ENCODE assay signal across 21 mouse cellular contexts in genomic region chr4:82218616-82219015, GRCm38 (mm10).
DNase-seq lines count a peak whose midpoint lies in the region; TF ChIP-seq lines count a peak whose summit lies in the region.
"Had no signal": no experiment of that assay in that cellular context is flagged by ENCODE, and none has a peak within 500 bp of the region (broad histone marks: within the 10 kb centered on the region; RNA-seq: fewer than 3 reads in every experiment).

No protein-coding gene starts in this region.

- no peak for TF ChIP-seq EP300 in heart, adult 2 months (IDR thresholded peaks at IDR 0.05; ENCODE audit: insufficient read depth, low read depth, low read length)

- 86% methylated on average over 6 of the region's 6 CpGs for whole genome bisulfite sequencing in heart, adult 2 months

- H3K79me2 ChIP-seq in heart, adult 2 months (replicated peaks; ENCODE audit: control insufficient read depth, insufficient read depth, low read length): no peaks in the 10 kb centered on the region
- no peaks in the 10 kb centered on the region for H3K79me2 ChIP-seq in myocyte (ENCODE audit: control insufficient read depth, insufficient read depth)

- no peak for TF ChIP-seq POLR2A in heart, adult 2 months (IDR thresholded peaks at IDR 0.05; ENCODE audit: insufficient read depth, low read depth, low read length)
- no peak for TF ChIP-seq POLR2A in myocyte (IDR thresholded peaks at IDR 0.05; ENCODE audit: insufficient read length, low read depth)

- TF ChIP-seq CTCF in heart, adult 2 months (IDR thresholded peaks at IDR 0.05): no peak

- H3K4me1 ChIP-seq in heart, adult 2 months (ENCODE audit: control insufficient read depth, insufficient read depth, low read length): no peaks in the 10 kb centered on the region

- H3K36me3 ChIP-seq in heart, adult 2 months (ENCODE audit: control insufficient read depth, insufficient read depth, low read length): no peaks in the 10 kb centered on the region
- H3K36me3 ChIP-seq in myocyte (ENCODE audit: control insufficient read depth, insufficient read depth): no peaks in the 10 kb centered on the region
- H3K36me3 ChIP-seq: embryonic facial prominence, embryonic 13.5 days; forebrain, embryonic 15.5 days; G1E had no signal

- H3K4me2 ChIP-seq in myocyte (ENCODE audit: low read depth): peak overlapping the region; percentile 24
- H3K4me2 ChIP-seq: embryonic facial prominence, embryonic 13.5 days; forebrain, embryonic 13.5 days; forebrain, embryonic 15.5 days had no signal

- no peak overlapping the region for H3K9ac ChIP-seq in heart, adult 2 months (ENCODE audit: low read depth, low read length)
- H3K9ac ChIP-seq: embryonic facial prominence, embryonic 13.5 days; forebrain, embryonic 13.5 days; forebrain, embryonic 15.5 days; forebrain, postnatal 0 days had no signal

- H3K27me3 ChIP-seq in heart, adult 2 months (ENCODE audit: control insufficient read depth, insufficient read depth, low read length): no peaks in the 10 kb centered on the region
- H3K27me3 ChIP-seq in myocyte (ENCODE audit: control insufficient read depth, insufficient read depth, insufficient read length): no peaks in the 10 kb centered on the region
- H3K27me3 ChIP-seq: CH12.LX; embryonic facial prominence, embryonic 13.5 days; forebrain, embryonic 13.5 days; forebrain, embryonic 15.5 days; Patski had no signal

- no peak overlapping the region for H3K27ac ChIP-seq in heart, adult 2 months
- H3K27ac ChIP-seq: forebrain, embryonic 13.5 days; forebrain, embryonic 15.5 days had no signal

- H3ac ChIP-seq in myocyte (ENCODE audit: control insufficient read depth, insufficient read length): no peak overlapping the region

- peak; percentile 26 for DNase-seq in embryo, embryonic 10 days (ENCODE audit: low spot score)
- no peak for DNase-seq in embryo, embryonic 11 days
- peak; percentile 12 for DNase-seq in heart, adult 11 months
- no peak for DNase-seq in heart, adult 2 months
- no peak for DNase-seq in left cerebral cortex, adult 18-20 months (ENCODE audit: low spot score in 2 of 2)
- DNase-seq: adrenal gland, adult 8-10 months; adrenal gland, postnatal 14 days; adrenal gland, postnatal 36 days; cerebellum, adult 11-12 months; cerebellum, adult 2 months; cerebellum, adult 9-10 months; cerebellum, postnatal 10 days; cerebellum, postnatal 25 days; forebrain, postnatal 0 days had no signal

- intact Hi-C loops in heart, adult 2 months (cut with DNase I): no loop called here

- H3K4me3 ChIP-seq in heart, adult 2 months: no peak overlapping the region
- no peak overlapping the region for H3K4me3 ChIP-seq in myocyte
- H3K4me3 ChIP-seq: embryonic facial prominence, embryonic 13.5 days; forebrain, embryonic 13.5 days; forebrain, embryonic 15.5 days had no signal

TF ChIP-seq in myocyte, 11 proteins besides CTCF, POLR2A, EP300 and RAD21:
- TF ChIP-seq MAX (IDR thresholded peaks at IDR 0.05; ENCODE audit: low read depth): no peak
- TF ChIP-seq TCF3 (IDR thresholded peaks at IDR 0.05; ENCODE audit: insufficient read length, low read depth): no peak
- no peak for TF ChIP-seq E2F4 (IDR thresholded peaks at IDR 0.05; ENCODE audit: insufficient read depth)
- TF ChIP-seq CEBPB (IDR thresholded peaks at IDR 0.05; ENCODE audit: insufficient read depth, poor library complexity, severe bottlenecking): no peak
- no peak for TF ChIP-seq TCF12 (IDR thresholded peaks at IDR 0.05; ENCODE audit: insufficient read depth, poor library complexity, severe bottlenecking)
- no peak for TF ChIP-seq REST (IDR thresholded peaks at IDR 0.05; ENCODE audit: insufficient read depth, insufficient read length)
- no peak for TF ChIP-seq USF1 (IDR thresholded peaks at IDR 0.05; ENCODE audit: low read depth)
- TF ChIP-seq MYOD1 (IDR thresholded peaks at IDR 0.05; ENCODE audit: control insufficient read depth in 1 of 3, insufficient read length in 2 of 3, low read depth in 2 of 3): peak in 2 of 3 experiments; percentile 60 to 62
- TF ChIP-seq SRF (IDR thresholded peaks at IDR 0.05; ENCODE audit: control insufficient read depth, insufficient read length, low read depth): no peak

Comparison
In these comparisons a context has a peak if more than half of its experiments do, and no peak if none do; other contexts are left out.
1. DNase-seq: peak in embryo, embryonic 10 days (single experiment) and heart, adult 11 months (single experiment); none in embryo, embryonic 11 days (single experiment), heart, adult 2 months (0 of 2) and left cerebral cortex, adult 18-20 months (0 of 2).